Mouse (Mus musculus): ENCODE data around the gene Cntrob.

The Cntrob gene

DNA sequence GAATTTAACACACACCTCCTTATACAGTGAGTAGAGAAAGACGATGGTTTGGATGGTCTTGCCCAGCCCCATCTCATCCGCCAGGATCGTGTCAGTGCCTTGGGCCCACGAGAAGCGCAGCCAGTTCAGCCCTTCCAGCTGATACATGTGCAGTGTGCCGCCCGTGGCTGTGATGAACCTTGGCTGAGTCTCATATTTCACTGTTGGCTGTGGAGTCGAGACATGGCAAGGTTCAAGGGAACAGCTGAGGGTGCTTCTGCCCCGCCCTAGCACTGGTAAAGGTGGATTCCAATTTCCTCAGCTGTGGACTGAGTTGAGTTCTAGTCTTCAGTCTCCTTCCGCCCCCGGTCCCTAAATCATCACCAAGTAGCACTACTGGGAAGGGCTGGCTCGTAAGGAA, 34.1 kb upstream of the Cntrob start:
- in situ Hi-C loops (cut with MboI; ENCODE audit: low pct_unique_long_range_greater_than_20kb in 1 of 2, low sequenced_read_pairs in 2 of 2, unreplicated experiment in 1 of 2) = no loop called here

DNA sequence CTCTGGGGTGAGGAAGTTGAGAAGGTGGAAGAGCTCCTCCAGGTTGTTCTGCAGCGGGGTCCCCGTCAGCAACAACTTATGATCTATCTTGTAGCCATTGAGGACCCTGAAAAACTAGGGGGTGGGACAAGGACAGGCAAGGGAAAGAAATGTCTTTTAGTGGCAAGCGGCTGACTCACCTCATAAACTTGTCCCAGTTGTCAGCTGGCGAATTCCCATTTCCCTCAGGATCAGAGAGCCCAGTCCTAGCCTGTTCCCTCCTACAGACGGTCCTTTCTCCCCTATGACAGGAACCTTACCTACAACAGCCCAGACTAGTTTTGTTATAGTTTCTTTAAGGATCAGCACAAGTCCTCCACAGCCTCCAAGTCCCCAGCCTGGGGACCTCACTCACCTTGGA, 33.0 kb upstream of the Cntrob start:
- in situ Hi-C loops (cut with MboI; ENCODE audit: low pct_unique_long_range_greater_than_20kb in 1 of 2, low sequenced_read_pairs in 2 of 2, unreplicated experiment in 1 of 2) = no loop called here

DNA sequence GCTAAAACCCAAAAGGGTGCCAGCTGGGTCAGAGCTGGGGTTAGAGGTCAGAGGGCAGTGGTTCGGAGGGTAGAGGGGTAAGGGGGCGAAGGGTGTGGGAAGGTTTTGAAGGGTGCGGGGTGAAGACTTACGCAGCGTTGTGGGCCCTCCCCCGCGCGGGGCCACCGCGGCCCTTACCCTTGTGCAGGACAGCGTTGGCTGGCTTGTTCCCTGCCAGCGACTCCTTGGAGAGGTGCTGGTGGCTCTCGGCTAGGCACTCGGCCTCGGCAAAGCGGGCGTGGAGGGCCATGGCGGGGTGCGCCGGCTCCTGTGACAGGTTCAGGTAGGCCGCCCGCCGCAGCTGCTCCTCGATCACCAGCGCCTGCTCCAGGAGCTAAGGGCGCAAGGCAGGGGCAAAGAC, 22.9 kb upstream of the Cntrob start:
- in situ Hi-C loops (cut with MboI; ENCODE audit: low pct_unique_long_range_greater_than_20kb in 1 of 2, low sequenced_read_pairs in 2 of 2, unreplicated experiment in 1 of 2) = no loop called here

DNA sequence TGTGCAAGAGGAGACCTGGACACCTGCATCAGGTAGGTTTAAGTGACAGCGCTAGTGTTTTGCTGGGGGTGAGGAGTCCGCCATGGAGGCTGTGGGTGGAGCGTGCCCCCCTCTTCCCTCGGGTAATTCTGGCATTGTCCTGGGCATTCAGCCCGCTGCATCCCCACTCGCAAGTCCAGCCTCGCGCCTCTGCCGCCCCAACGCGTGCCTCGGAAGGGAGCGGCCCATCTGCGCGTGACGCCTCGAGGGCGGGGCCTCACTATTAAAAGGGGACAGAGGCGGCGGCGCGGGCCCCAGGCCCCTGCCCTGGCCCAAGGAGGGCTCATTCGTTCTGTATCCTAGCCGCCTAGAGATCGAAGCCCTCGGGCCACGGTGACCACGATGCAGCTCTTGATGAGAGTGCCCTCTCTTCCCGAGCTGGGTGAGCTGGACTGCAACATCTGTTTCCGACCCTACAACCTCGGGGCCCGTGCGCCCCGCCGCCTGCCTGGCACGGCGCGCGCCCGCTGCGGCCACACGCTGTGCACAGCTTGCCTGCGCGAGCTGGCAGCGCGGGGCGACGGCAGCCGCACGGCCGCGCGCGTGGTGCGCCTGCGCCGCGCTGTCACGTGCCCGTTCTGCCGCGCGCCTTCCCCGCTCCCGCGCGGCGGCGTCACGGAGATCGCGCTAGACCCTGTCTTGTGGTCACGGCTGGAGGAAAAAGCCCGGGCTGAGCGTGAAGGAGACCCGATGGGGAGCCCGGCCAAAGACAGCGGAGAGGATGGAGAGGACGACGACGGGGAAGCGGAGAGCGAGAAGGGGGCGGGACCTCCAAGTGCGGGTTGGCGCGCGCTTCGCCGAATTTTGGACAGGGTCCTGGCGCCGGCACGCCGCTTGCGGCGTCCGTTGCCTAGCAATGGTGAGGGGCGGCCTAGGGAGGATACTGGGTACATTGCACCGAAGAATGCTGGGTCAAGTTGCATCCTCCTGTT, 16.9 kb upstream of the Cntrob start, which contains the start of gene Rnf227:
Gene Rnf227, plus strand, starts transcription at position 301 of the 971 bp plus-strand sequence.
- in situ Hi-C loops (cut with MboI; ENCODE audit: low pct_unique_long_range_greater_than_20kb in 1 of 2, low sequenced_read_pairs in 2 of 2, unreplicated experiment in 1 of 2) = no loop called here

DNA sequence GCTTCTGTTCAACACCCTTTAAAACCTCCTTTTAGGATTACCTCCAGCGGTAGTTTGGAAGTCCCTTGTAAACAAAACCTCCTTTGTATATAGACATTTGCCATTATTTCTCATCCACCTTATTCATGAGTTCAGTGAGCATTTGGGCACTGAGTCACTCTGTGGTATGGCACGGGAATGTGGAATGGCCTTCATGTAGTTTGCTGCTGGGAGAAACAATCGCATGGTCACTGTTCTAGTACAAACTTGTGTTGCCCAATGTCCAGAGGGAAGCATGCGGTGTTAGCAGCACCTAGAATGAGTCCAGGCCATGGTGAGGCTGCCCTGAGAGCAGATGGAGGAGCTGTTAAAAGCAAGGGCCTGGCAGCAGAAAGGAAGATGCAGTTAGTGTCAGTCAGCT, 11.2 kb upstream of the Cntrob start:
- in situ Hi-C loops (cut with MboI; ENCODE audit: low pct_unique_long_range_greater_than_20kb in 1 of 2, low sequenced_read_pairs in 2 of 2, unreplicated experiment in 1 of 2) = no loop called here

DNA sequence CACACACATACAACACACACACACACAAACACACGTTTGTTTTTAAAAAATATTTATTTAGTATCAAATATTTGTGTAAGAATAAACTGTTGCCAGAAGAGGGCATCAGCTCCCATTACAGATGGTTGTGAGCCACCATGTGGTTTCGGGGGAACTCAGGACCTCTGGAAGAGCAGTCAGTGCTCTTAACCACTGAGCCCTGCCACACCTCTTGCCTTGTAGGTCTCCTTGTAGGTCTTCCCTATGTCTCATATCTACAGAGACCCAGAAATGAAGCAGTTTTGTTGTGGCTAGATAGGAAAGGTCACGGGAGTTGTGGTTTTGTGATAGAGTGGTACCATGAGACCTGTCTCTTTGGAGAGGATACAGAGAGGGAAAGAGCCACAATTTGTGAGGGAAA, 10.3 kb upstream of the Cntrob start:
- in situ Hi-C loops (cut with MboI; ENCODE audit: low pct_unique_long_range_greater_than_20kb in 1 of 2, low sequenced_read_pairs in 2 of 2, unreplicated experiment in 1 of 2) = no loop called here

DNA sequence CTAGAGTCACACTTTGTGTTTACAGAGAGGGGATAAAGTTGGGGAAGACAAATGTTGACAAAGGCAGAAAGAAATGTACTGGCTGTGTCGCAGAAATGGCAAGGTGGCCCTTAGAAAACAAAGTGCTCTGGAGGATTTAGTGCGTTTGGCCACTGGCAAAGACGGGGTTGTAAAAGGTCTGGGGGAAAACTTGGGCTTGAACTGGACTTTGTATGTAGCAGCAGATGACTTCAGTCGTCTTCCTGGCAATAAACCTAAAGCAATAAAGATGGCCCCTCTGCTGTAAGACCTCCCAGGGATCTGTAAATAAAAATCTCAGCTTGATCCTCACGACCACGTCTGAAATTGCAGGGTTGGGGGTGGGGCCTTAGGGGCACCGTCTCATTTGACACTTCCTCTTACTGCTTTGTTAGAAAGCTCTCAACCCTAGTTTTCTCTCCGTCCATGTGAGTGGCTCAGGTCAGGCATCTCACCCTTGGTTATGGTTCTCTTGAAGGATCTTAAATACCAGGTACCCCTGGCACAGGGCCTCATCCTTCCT, 9.2 kb upstream of the Cntrob start:
- in situ Hi-C loops (cut with MboI; ENCODE audit: low pct_unique_long_range_greater_than_20kb in 1 of 2, low sequenced_read_pairs in 2 of 2, unreplicated experiment in 1 of 2) = no loop called here

DNA sequence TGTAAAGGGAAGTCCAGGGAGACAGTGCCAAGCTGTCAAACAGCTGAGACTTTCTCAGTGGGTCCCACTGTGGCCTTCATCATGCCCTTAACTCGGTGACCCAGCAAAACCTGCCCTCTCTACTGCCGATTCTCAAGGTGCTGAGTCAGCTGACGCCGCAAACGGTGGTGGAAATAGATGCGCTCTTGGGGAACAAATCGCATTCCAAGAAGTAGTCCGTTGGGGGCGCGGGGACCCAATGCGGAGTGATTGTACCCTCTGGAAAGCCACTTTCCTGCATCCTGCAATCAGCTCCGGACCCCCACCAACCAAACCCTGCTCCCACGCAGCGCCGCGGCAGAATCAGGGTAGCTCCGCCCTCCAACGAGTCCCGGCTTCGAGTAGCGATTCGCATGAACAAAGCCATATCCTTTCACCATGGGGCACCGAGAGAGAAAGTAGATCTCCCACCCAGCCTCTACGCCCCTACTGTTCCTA, 8.4 kb upstream of the Cntrob start:
- in situ Hi-C loops (cut with MboI; ENCODE audit: low pct_unique_long_range_greater_than_20kb in 1 of 2, low sequenced_read_pairs in 2 of 2, unreplicated experiment in 1 of 2) = no loop called here

DNA sequence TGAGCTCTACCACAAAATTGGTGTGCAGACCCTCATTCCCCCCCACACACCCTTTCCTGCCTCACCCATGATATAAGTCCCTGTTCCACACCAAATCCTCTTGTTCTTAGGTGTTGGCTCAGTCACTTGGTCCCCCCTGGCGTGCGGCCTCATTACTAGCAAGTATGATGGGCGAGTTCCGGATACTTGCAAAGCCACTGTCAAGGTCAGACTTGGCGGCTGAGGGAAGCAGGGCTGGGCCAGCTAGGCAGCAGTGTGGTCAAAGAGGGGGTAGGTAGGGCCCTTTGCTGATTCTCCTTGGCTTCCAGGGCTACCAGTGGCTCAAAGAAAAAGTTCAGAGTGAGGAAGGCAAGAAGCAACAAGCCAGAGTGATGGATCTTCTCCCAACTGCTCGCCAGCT, 7.6 kb upstream of the Cntrob start:
- in situ Hi-C loops (cut with MboI; ENCODE audit: low pct_unique_long_range_greater_than_20kb in 1 of 2, low sequenced_read_pairs in 2 of 2, unreplicated experiment in 1 of 2) = no loop called here

DNA sequence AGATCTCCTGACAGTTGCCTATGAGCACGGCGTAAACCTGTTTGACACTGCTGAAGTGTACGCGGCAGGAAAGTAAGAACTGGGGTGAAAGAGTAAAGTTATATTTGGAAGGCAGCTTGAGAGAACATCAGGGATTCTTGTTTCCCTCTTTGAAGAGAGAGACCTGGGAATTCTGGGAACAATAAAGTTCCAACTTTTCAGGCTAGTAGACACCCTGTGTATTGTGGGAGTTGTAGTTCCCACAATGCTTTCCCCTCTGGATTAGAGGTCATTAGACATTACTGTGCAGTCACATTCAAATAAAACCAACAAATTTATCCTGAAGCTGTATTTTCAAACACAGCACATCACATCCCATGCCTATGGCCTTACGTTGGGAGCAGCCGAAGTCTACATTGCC, 4.9 kb upstream of the Cntrob start:
- in situ Hi-C loops (cut with MboI; ENCODE audit: low pct_unique_long_range_greater_than_20kb in 1 of 2, low sequenced_read_pairs in 2 of 2, unreplicated experiment in 1 of 2) = no loop called here

DNA sequence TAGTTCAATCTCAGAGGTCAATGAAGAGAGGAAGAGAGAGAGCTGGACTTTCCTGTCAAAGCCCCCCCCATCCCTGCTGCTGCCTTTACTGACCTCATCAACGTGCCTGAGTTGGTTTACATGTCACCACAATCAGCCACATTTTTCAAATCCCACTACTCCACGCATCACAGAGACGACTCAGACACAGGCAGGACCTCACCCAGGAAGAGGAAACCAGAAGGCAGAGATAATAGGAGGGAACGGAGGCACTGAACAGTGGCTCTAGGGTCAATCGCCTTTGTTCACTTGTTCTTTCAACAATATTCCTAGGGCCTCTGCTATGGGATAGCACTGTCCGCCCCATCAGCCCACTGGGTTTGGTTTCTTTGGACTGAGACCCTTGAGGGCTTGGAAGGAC, 4.1 kb upstream of the Cntrob start:
- in situ Hi-C loops (cut with MboI; ENCODE audit: low pct_unique_long_range_greater_than_20kb in 1 of 2, low sequenced_read_pairs in 2 of 2, unreplicated experiment in 1 of 2) = no loop called here

DNA sequence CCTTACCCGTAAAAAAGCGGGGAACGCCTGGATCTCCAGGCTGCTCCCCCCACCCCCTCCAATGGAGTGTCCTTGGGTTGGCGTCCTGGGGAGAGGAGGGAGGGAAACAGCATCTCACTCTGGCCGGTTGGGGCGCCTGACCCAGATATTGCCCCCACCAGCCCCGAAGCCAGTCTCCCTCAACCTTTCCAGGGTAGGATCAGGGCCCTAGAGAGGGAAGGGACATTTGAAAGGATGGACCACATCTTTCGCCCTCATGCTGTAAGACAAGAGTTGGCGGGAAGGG, 3.5 kb upstream of the Cntrob start:
- in situ Hi-C loops (cut with MboI; ENCODE audit: low pct_unique_long_range_greater_than_20kb in 1 of 2, low sequenced_read_pairs in 2 of 2, unreplicated experiment in 1 of 2) = no loop called here

DNA sequence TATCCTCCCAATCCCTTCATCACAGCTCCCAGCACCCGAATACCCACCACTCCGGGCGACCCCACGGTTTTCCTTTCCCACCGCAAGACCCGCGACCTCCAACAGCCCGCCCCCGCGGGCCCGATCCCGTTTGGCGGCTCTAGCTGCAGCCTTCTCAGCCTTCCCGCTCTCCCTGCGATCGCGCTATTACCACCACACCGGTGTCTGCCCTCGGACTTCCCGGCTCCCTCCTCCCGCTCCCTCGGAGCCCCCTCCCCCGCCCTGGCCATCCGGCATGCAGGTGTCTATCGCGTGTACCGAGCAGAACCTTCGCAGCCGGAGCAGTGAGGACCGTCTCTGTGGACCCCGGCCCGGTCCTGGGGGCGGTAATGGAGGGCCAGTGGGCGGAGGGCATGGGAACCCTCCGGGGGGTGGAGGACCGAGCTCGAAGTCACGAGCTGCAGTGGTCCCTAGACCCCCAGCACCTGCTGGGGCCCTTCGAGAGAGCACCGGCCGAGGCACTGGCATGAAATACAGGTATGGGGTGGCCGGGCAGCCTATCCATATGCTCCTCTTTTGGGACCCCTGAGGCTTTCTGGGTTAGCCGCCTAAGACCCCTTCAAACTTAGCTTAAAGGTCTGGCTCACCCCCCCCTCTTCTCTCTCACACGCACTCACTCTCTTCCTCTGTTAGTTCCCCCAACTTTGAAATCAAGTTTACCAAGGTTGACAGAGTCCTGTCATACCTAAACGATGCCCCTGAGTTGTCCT, 3.0 kb upstream of the Cntrob start:
- in situ Hi-C loops (cut with MboI; ENCODE audit: low pct_unique_long_range_greater_than_20kb in 1 of 2, low sequenced_read_pairs in 2 of 2, unreplicated experiment in 1 of 2) = no loop called here

DNA sequence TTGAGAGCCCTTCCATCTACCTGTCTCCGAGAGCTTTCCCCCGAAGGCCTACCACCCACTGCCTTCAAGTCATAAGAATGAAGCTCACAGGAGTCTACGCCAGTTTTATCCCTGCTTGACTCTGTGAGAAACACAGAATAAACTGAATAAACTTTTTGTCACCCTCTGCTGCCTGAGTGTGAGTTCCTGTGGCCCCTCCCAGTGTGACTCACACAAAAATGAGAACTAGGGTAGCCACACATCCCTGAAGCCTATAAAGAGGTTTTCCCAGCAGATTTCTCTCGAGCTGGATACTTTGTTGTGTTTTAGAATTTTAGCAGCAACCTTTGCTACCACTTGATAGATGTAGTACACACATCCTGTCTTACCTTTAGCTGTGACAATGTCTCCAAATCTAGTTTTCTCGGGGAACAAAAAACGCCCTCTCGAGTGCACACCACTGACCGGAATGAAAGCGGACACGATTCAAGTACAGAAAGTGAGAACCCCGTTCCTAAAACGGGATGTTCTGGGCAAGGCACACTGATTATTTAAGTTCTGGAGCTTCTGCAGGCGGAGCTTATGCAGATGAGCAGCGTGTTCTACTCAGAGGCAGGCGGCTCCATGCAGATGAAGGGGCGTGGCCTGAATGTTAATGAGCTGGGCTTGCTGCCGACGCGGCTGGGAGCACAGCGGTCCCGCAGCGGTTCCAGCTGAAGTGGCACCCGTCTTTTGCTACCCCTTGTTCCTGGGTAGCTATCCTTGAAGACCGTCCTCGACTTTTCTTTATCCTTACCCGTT, 2.2 kb upstream of the Cntrob start, which contains the start of gene Kcnab3:
Gene Kcnab3, plus strand, starts transcription at position 631 of the 780 bp plus-strand sequence.
- in situ Hi-C loops (cut with MboI; ENCODE audit: low pct_unique_long_range_greater_than_20kb in 1 of 2, low sequenced_read_pairs in 2 of 2, unreplicated experiment in 1 of 2) = no loop called here

DNA sequence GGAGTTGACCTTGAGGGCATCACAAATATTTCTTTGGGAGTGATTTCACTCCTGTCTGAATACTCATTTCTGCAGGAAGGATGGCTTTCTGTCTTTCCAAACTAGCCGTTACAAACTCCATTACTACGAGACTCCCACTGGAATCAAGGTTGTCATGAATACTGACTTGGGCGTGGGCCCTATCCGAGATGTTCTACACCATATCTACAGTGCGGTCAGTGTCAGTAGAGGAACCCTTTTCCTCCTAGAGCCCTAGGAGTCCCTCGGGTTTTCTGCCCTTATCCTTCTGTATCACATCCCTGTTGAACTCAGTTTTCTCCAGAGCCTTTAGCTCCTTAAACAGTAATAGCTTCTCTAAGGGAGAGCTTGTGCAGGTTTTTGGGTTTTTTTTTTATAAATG, 1.2 kb upstream of the Cntrob start:
- in situ Hi-C loops (cut with MboI; ENCODE audit: low pct_unique_long_range_greater_than_20kb in 1 of 2, low sequenced_read_pairs in 2 of 2, unreplicated experiment in 1 of 2) = no loop called here

DNA sequence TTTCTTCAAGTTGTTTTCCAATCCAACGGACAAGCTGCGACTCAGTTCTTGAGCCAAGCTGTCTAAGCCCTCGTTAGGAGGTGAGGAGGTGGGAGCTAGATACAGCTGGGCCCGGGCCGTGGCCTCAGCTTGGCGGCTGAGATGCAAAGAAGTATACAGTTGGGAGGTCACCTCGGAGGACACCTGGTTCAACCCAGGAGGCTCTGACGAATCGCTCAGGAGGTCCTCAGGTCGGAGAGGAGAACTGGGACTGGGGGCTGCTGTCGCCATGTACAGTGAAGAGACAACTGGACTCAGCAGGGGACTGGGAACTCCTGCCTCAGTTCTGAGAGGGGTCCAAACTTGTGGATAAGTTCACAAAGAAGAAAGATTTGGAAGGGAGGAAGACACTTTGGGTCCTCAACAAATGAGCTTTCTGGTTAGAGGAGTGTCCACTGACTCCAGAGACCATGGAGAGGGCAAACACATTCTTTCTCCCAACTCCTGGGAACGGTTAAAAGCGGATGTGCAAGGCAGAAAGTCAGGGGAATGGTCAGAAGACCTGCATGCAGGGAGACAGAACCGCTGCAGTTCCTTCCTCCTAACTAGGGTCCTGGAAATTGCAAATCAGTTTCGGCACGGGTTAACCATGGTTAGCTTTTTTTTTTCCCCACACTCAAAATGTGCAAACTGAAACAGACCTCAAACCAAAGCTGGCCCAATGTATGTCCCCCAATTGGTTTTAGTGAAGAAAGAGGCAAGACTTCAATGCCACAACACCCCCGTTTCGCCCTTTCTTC, 693 bp downstream of the Cntrob start:
- in situ Hi-C loops (cut with MboI; ENCODE audit: low pct_unique_long_range_greater_than_20kb in 1 of 2, low sequenced_read_pairs in 2 of 2, unreplicated experiment in 1 of 2) = no loop called here

DNA sequence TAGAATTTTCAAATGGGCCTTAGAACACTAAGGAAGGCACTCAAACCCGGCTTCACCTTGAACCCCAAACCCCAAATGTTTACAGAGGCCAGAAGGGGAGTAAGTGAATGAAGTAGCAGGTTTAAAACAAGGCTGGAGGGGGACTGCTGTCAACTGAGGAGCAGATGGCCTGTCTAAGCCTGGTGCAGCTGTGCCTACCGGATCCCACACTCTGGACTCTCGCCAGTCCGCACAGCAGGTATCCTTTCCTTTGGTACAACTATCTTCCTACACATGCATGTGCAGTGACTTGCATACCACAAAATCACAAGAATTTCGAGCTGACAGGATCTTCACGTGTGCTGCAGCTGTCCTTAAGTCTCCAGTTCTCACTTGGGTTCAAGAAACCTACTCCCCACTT, 1.6 kb downstream of the Cntrob start:
- in situ Hi-C loops (cut with MboI; ENCODE audit: low pct_unique_long_range_greater_than_20kb in 1 of 2, low sequenced_read_pairs in 2 of 2, unreplicated experiment in 1 of 2) = no loop called here

DNA sequence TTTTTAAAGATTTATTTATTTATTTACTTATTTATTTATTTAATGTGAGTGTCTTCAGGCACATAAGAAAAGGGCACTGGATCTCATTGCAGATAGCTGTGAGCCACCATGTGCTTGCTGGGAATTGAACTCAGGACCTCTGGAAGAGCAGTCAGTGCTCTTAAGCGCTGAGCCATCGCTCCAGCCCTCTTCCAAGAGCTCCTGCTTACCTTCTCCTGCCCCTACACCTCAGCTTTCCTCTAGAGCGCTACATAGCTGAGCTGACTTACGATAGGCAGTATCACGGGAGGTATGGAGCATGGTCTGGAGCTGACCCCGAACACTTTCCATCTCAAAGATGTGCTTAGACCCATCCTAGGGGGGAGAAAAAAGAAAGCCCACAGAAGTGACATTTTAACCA, 2.0 kb downstream of the Cntrob start:
- in situ Hi-C loops (cut with MboI; ENCODE audit: low pct_unique_long_range_greater_than_20kb in 1 of 2, low sequenced_read_pairs in 2 of 2, unreplicated experiment in 1 of 2) = no loop called here

Measured in mouse embryonic stem cell (cell line).